Mouse (Mus musculus) kidney, adult 18-20 months (tissue): ENCODE results near the gene Hist1h3d.
"Not testable (repeated sequence)": the region's sequence is repeated elsewhere in the genome, so short reads cannot be mapped to it uniquely, and the experiment has no call there.

Experiments
- DNase-seq: peaks from one replicate; pipeline ENCODE4 v3.0.0; 2021

Gene Hist1h3d

GRCm38 (mm10) chr13:23585442-23586098 is 10.0 kb downstream of the Hist1h3d start:
- peak; percentile 65 for DNase-seq

GRCm38 (mm10) chr13:23586099-23586939 is 10.8 kb downstream of the Hist1h3d start:
- no peak for DNase-seq

DNA sequence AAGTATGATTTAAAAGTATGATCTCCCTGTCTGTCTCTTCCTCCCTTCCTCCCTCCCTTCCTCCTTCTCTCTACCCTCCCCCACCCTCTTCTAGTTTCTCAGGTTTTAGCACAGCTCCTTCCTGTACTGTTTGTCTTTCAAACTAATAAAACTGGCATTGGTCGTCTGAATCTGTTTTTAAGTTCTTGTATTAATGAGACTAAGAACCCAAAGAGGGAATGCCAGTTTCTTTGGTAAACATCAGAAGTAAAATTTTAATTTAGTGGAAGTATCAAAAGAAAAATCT is 11.3 kb downstream of the Hist1h3d start:
- no peak for DNase-seq

- DNase-seq: no peak
Observed at GRCm38 (mm10) chr13:23591206-23591605, 15.6 kb downstream of the Hist1h3d start.

GRCm38 (mm10) chr13:23591886-23592285 is 16.3 kb downstream of the Hist1h3d start:
- not testable (repeated sequence) for DNase-seq

- DNase-seq: no peak
Observed at GRCm38 (mm10) chr13:23592614-23593013, 17.1 kb downstream of the Hist1h3d start.

- no peak for DNase-seq
Observed at GRCm38 (mm10) chr13:23593051-23593770, 17.6 kb downstream of the Hist1h3d start.

DNA sequence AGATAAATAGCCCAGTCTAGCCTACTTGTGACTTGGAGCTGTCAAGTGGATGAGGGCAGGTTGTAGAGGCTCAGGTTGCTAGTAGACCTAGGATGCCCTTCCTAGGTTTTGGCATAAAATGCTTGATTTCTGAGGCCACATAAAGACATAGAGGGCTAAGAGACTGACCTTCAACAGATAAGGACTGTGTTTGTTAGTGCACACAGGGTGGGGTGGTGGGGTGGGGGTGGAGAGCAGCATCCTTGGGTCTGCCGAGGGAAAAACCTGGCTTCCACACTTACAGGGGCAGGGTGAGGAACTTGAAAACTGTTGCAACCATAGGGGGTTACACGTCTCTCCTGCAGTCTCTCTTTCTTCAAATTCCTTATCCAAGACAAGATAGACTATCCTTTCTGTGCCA is 19.6 kb downstream of the Hist1h3d start:
- no peak for DNase-seq

DNA sequence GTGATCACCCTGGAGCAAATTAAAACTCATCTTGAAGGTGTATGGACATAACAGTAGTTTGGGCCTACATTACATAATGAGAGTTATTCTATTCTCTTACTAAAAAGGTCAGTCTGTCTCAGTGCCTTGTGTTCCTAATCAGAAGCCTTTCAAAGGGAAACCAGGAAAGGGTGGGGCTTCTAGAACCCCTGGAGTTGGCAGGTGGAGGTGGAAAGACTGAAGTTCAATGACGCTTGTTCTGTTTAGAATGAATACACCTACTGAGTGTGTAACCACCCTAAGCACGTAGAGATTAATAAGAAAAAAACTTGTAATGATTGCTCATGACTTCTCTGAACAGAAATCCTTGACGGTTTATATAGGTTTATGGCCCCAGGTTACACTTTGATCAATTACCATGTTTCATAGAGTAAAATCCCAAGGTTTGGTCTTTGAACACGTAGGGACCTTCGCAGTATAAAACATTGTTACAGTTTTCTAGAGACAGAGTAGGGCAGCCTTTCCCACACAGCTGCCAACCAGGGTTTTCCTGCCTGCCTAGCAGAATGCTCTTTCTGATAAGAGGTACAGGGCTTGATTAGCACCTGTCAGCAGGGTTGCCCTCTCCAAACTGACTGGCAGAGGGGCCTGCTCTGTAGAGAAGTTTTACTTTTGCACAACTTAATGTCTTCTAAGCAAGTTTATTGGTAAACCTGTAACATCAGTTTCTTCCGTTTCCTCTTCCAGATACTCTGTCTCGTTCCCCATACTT is 20.2 kb downstream of the Hist1h3d start:
- no peak for DNase-seq

DNA sequence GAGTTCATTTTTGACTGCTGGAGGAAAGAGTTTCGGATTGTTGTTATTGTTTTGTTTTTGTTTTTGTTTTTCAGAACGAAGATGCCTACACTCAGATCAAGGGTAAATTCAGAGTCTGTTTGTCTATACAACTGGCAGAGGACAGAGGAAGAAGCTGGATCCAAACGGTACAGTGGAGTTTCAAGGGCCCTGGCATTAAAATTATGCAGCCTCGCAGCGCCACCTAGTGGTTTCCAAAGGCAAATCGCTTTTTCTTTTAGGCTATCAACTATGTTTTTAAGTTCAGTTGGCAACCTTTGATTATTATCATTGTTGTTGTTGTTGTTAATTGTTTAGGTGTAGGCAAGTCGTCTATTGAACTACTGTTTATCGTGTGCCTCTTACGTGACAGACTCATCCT is 22.4 kb downstream of the Hist1h3d start:
- DNase-seq: peak; percentile 74

DNA sequence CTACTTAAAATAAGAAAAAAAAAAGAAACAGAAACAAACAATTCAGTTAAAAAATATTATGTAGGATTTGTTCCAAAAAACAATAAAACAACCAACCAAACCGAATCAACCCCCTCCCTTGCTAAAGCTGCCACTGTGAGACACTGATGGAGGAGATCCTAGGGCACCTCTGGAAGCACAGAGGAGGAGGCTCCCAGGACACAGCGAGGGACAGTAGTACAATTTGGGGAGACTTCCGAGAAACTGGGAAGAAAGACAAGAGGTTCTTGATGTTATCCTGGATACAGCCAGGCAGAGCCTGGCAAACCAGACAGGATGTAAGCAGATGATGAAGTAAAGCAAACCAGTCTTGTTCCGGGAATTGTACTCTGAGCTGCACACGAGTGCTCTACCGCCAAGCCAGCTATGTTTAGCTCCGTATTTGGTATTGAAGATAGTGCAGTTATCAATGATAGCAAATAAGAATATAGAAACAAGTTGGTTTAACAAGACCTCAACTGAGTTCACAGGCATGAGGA is 27.7 kb downstream of the Hist1h3d start:
- DNase-seq: no peak

DNA sequence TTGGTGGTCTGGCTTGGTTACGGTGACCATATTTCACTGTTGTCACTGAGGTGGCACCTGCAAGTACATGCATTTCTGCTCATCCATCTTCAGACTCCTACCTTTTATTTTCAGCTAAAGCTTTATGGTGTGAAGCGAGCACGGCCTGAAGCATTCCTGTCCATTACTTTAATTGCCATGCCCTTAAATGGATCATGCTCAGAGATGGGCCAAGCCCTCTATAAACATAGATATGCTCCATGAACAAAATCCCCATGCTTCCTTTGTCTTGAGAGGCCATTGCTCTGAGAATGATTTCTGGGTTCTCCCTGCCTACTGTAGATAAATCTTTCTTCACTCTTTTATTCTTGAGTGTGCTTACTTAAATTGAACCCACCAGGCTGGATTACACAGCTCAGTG is 28.9 kb downstream of the Hist1h3d start:
- no peak for DNase-seq

GRCm38 (mm10) chr13:23605052-23605451 is 29.5 kb downstream of the Hist1h3d start:
- DNase-seq: no peak

DNA sequence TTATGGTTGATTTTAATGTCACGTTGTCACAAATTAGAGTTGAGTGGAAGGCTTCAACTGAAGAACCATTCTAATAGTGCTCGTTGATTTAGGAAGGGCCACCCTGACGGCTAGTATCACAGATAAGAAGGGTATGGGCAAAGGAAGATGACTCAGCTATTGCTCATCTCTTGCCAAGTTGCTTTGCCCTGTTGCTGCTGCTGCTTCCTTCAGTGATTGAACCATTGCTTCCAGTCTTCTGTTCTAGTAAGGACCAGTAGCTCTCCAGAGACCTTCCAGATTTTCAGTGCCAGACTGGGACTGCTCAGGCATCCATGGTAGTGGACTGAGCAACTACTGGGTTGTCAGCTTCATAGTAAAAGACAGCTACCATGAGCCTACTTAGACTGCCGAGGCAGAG is 33.6 kb downstream of the Hist1h3d start:
- no peak for DNase-seq

DNA sequence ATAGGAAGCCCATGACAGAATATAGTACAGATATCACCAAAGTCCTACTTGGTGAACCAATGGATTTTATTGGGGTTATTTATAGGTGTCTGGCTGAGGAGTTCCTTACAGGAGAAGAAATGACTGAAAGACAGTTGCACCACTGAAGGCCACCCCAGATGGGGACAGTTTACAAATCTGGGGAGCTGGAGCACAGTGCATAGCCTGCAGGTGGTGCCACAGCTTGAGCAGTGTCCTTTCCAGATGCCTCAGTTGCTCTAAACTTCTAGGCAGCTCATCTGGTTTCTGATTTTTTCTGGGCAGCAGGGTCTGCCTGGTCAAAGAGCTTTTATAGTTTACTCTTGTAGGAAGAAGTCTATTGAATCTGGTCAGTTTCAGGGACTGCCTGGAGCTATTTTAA is 34.3 kb downstream of the Hist1h3d start:
- DNase-seq: no peak

- DNase-seq: no peak
Observed at GRCm38 (mm10) chr13:23610393-23610792, 34.8 kb downstream of the Hist1h3d start.

- no peak for DNase-seq
Observed at GRCm38 (mm10) chr13:23611638-23612037, 36.1 kb downstream of the Hist1h3d start.

DNA sequence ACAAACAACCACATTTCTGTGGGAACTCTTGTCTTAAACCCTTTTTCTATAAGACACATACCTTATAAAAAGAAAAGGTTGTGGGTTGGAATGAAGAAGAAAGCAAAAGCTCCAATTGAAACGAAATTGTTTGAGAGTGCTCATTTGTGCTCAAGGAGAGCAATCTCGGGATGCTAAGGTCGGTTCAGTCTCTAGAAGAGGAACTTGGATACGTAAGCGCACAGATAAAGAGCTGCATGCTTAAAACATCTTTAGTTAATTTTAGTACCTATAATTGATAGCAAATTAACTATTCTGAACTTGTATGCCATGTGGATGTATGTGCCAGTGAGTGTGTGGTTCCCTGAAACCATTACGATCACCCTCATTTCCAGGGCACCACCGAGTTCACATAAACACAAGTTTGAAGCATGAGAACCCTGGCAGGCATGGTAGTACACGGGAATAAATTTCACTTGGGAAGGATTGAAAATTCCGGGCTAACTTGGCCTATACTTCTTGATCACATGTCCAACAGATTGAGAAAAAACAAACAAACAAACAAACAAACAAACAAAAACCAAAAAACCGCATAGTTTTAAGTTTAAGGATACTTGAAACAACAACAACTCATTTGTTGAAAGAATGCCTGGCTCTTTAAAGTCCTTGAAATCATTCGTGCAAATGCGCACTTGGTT is 44.6 kb downstream of the Hist1h3d start:
- DNase-seq: no peak

GRCm38 (mm10) chr13:23620733-23621531 is 45.4 kb downstream of the Hist1h3d start, which contains the start of gene Hist1h2be:
Gene Hist1h2be, minus strand, starts transcription at chr13:23621124.
- peak; percentile 76 for DNase-seq

DNA sequence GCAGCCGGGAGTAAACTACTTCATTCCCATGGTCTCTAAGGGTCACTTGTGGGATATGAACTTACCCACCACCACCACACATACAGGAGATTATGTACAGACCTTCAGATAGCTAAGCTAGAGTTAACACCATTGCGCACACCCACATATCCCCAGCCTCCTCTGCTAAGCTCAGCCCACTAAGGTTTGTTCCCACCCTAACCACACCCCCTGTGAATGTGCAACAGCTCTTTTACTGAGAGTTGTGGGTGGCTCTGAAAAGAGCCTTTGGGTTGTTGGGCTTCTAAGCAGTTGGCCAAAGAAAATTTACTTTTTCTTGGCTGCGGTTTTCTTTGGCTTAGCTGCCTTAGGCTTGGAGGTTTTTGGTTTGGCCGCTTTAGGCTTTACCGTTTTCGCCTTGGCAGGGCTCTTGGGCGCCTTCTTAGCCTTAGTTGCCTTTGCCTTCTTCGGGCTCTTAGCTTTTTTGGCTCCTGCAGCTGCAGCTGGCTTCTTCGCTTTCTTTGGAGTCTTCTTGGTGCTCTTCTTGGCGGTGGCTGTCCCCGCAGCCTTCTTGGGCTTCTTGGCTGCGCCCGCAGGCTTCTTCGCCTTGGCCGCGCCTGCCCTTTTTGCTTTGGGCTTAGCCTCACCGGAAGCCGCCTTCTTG is 46.1 kb downstream of the Hist1h3d start:
- DNase-seq: peak; percentile 70

DNA sequence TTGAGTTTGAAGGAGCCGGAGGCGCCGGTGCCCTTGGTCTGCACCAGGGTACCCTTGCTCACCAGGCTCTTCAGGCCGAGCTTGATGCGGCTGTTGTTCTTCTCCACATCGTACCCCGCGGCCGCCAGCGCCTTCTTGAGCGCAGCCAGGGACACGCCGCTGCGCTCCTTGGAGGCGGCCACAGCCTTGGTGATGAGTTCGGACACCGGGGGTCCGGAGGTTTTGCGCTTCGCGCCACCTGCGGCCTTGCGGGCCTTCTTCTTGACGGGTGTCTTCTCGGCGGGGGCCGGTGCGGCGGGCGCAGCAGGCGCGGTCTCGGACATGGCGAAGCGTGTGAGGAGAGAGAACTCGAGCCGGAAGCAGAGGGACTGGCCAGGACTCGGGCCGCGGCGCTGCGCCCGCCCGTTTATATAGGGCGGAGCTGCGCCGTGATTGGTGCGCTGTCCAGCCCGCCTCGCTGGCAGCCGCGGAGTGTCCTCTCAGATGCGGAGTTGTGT is 46.7 kb downstream of the Hist1h3d start, which contains the start of gene Hist1h1e:
TSS of gene Hist1h1e (minus strand) at position 384 of the 497 bp plus-strand sequence.
- peak; percentile 88 for DNase-seq
